Mouse (Mus musculus): ENCODE measurements around the gene Bnip3. TPM values are rescaled to one million over a fixed set of nuclear protein-coding genes. Genes with fewer than 3 reads are reported as not detected.
A peak's percentile ranks its signal among the peaks of the same experiment; 100 is the strongest.

Bnip3 gene
- polyA plus RNA-seq, 1 experiment from 2014 or later = 138 TPM

- no peak overlapping the region for H3K9ac ChIP-seq
- no peak overlapping the region for H3K27ac ChIP-seq
- no peaks in the 10 kb centered on the region for H3K27me3 ChIP-seq
- ATAC-seq (ENCODE audit: insufficient number of reproducible peaks, low FRiP score, low TSS enrichment, low read depth) = no peak
- H3K4me2 ChIP-seq = no peak overlapping the region
- peaks cover 29% of the 10 kb centered on the region for H3K4me1 ChIP-seq
- 63% methylated on average over 7 of the region's 7 CpGs for WGBS
- H3K4me3 ChIP-seq = no peak overlapping the region
- H3K9me3 ChIP-seq = no peaks in the 10 kb centered on the region
- H3K36me3 ChIP-seq = peaks cover 5% of the 10 kb centered on the region
Measured at GRCm38 (mm10) chr7:138903886-138904435, 5.4 kb downstream of the Bnip3 start.

- H3K4me3 ChIP-seq = no peak overlapping the region
- no peak overlapping the region for H3K4me2 ChIP-seq
- H3K9ac ChIP-seq = no peak overlapping the region
- H3K36me3 ChIP-seq = peaks cover 44% of the 10 kb centered on the region
- H3K9me3 ChIP-seq = no peaks in the 10 kb centered on the region
- no peaks in the 10 kb centered on the region for H3K27me3 ChIP-seq
- 85% methylated on average over 4 of the region's 4 CpGs for WGBS
- ATAC-seq (ENCODE audit: insufficient number of reproducible peaks, low FRiP score, low TSS enrichment, low read depth) = no peak
- H3K4me1 ChIP-seq = peaks cover 1% of the 10 kb centered on the region; the same call in 1 of the 2 replicates
- H3K27ac ChIP-seq = no peak overlapping the region
Measured at GRCm38 (mm10) chr7:138898743-138899142, 10.6 kb downstream of the Bnip3 start.

- no peak overlapping the region for H3K4me3 ChIP-seq
- H3K36me3 ChIP-seq = peaks cover 49% of the 10 kb centered on the region
- no peak for ATAC-seq (ENCODE audit: insufficient number of reproducible peaks, low FRiP score, low TSS enrichment, low read depth)
- H3K4me1 ChIP-seq = no peaks in the 10 kb centered on the region
- H3K9ac ChIP-seq = no peak overlapping the region
- 75% methylated on average over 2 of the region's 2 CpGs for WGBS
- no peaks in the 10 kb centered on the region for H3K27me3 ChIP-seq
- H3K27ac ChIP-seq = no peak overlapping the region
- no peak overlapping the region for H3K4me2 ChIP-seq
- H3K9me3 ChIP-seq = no peaks in the 10 kb centered on the region
Measured at GRCm38 (mm10) chr7:138898122-138898521, 11.2 kb downstream of the Bnip3 start.

GRCm38 (mm10) chr7:138885365-138886289 lies 23.7 kb downstream of the Bnip3 start:
- 76% methylated on average over 13 of the region's 13 CpGs for WGBS
- H3K27me3 ChIP-seq = no peaks in the 10 kb centered on the region
- H3K36me3 ChIP-seq = peaks cover 42% of the 10 kb centered on the region
- no peak overlapping the region for H3K4me3 ChIP-seq
- no peak overlapping the region for H3K4me2 ChIP-seq
- no peaks in the 10 kb centered on the region for H3K9me3 ChIP-seq
- H3K27ac ChIP-seq = peak overlapping the region; percentile 17; the same call in 1 of the 2 replicates
- peak; percentile 44; the same call in 1 of the 2 replicates for ATAC-seq (ENCODE audit: insufficient number of reproducible peaks, low FRiP score, low TSS enrichment, low read depth)
- no peak overlapping the region for H3K9ac ChIP-seq
- 0 out of 2 replicates have a peak, but pooled peaks cover 3% of the 10 kb centered on the region for H3K4me1 ChIP-seq

GRCm38 (mm10) chr7:138883724-138884123 lies 25.6 kb downstream of the Bnip3 start:
- Histone ChIP-seq H3K9ac (no peak overlapping the region), H3K36me3 (peaks cover 59% of the 10 kb centered on the region), H3K4me1 (0 out of 2 replicates have a peak, but pooled peaks cover 3% of the 10 kb centered on the region), H3K27ac (no peak overlapping the region), H3K27me3 (no peaks in the 10 kb centered on the region), H3K9me3 (no peaks in the 10 kb centered on the region), H3K4me2 (no peak overlapping the region), H3K4me3 (no peak overlapping the region)
- ATAC-seq (ENCODE audit: insufficient number of reproducible peaks, low FRiP score, low TSS enrichment, low read depth) = no peak
- 90% methylated on average over 3 of the region's 3 CpGs for WGBS

- H3K36me3 ChIP-seq = peaks cover 90% of the 10 kb centered on the region
- WGBS = 62% methylated on average over 3 of the region's 3 CpGs
- no peaks in the 10 kb centered on the region for H3K27me3 ChIP-seq
- no peak overlapping the region for H3K9ac ChIP-seq
- no peak overlapping the region for H3K4me3 ChIP-seq
- no peak overlapping the region for H3K4me2 ChIP-seq
- H3K27ac ChIP-seq = no peak overlapping the region
- ATAC-seq (ENCODE audit: insufficient number of reproducible peaks, low FRiP score, low TSS enrichment, low read depth) = no peak
- no peaks in the 10 kb centered on the region for H3K4me1 ChIP-seq
- H3K9me3 ChIP-seq = no peaks in the 10 kb centered on the region
Measured at GRCm38 (mm10) chr7:138875031-138875430, 34.3 kb downstream of the Bnip3 start.

- no peak for ATAC-seq (ENCODE audit: insufficient number of reproducible peaks, low FRiP score, low TSS enrichment, low read depth)
- no peaks in the 10 kb centered on the region for H3K27me3 ChIP-seq
- H3K4me3 ChIP-seq = no peak overlapping the region
- no peaks in the 10 kb centered on the region for H3K9me3 ChIP-seq
- H3K4me1 ChIP-seq = no peaks in the 10 kb centered on the region
- WGBS = 92% methylated on average over 3 of the region's 3 CpGs
- H3K4me2 ChIP-seq = no peak overlapping the region
- no peak overlapping the region for H3K27ac ChIP-seq
- H3K36me3 ChIP-seq = peaks cover 84% of the 10 kb centered on the region
- H3K9ac ChIP-seq = no peak overlapping the region
Measured at GRCm38 (mm10) chr7:138872956-138873355, 36.4 kb downstream of the Bnip3 start.

GRCm38 (mm10) chr7:138868316-138868715 lies 41.0 kb downstream of the Bnip3 start:
- H3K27me3 ChIP-seq = no peaks in the 10 kb centered on the region
- WGBS = 90% methylated on average over 4 of the region's 4 CpGs
- no peak overlapping the region for H3K4me3 ChIP-seq
- H3K4me1 ChIP-seq = peaks cover 8% of the 10 kb centered on the region
- no peak overlapping the region for H3K4me2 ChIP-seq
- no peaks in the 10 kb centered on the region for H3K9me3 ChIP-seq
- peaks cover 38% of the 10 kb centered on the region for H3K36me3 ChIP-seq
- no peak overlapping the region for H3K9ac ChIP-seq
- H3K27ac ChIP-seq = no peak overlapping the region
- no peak for ATAC-seq (ENCODE audit: insufficient number of reproducible peaks, low FRiP score, low TSS enrichment, low read depth)

GRCm38 (mm10) chr7:138867286-138867685 lies 42.0 kb downstream of the Bnip3 start:
- no peak overlapping the region for H3K4me3 ChIP-seq
- ATAC-seq (ENCODE audit: insufficient number of reproducible peaks, low FRiP score, low TSS enrichment, low read depth) = no peak
- WGBS = 47% methylated on average over 6 of the region's 6 CpGs
- H3K36me3 ChIP-seq = peaks cover 27% of the 10 kb centered on the region
- H3K9ac ChIP-seq = no peak overlapping the region
- H3K4me2 ChIP-seq = no peak overlapping the region
- H3K9me3 ChIP-seq = no peaks in the 10 kb centered on the region
- no peak overlapping the region for H3K27ac ChIP-seq
- H3K27me3 ChIP-seq = no peaks in the 10 kb centered on the region
- peaks cover 14% of the 10 kb centered on the region for H3K4me1 ChIP-seq

GRCm38 (mm10) chr7:138864776-138865175 lies 44.5 kb downstream of the Bnip3 start:
- Histone ChIP-seq H3K9me3 (no peaks in the 10 kb centered on the region), H3K27me3 (no peaks in the 10 kb centered on the region), H3K36me3 (peaks cover 13% of the 10 kb centered on the region), H3K4me2 (no peak overlapping the region), H3K9ac (no peak overlapping the region), H3K27ac (no peak overlapping the region), H3K4me3 (no peak overlapping the region), H3K4me1 (peaks cover 14% of the 10 kb centered on the region)
- 100% methylated on average over 1 of the region's 1 CpGs for WGBS
- ATAC-seq (ENCODE audit: insufficient number of reproducible peaks, low FRiP score, low TSS enrichment, low read depth) = no peak

GRCm38 (mm10) chr7:138863950-138864572 lies 45.3 kb downstream of the Bnip3 start:
- ATAC-seq (ENCODE audit: insufficient number of reproducible peaks, low FRiP score, low TSS enrichment, low read depth) = no peak
- Histone ChIP-seq H3K4me1 (peaks cover 14% of the 10 kb centered on the region), H3K9me3 (no peaks in the 10 kb centered on the region), H3K4me3 (no peak overlapping the region), H3K27ac (0 out of 2 replicates have a peak overlapping the region, but pooled peaks have one; percentile 47), H3K27me3 (no peaks in the 10 kb centered on the region), H3K36me3 (peaks cover 7% of the 10 kb centered on the region), H3K4me2 (no peak overlapping the region), H3K9ac (no peak overlapping the region)
- WGBS = 50% methylated on average over 3 of the region's 3 CpGs

GRCm38 (mm10) chr7:138856670-138857069 lies 52.6 kb downstream of the Bnip3 start:
- Histone ChIP-seq H3K27me3 (no peaks in the 10 kb centered on the region), H3K9ac (no peak overlapping the region), H3K4me2 (no peak overlapping the region), H3K4me3 (no peak overlapping the region), H3K4me1 (0 out of 2 replicates have a peak, but pooled peaks cover 3% of the 10 kb centered on the region), H3K27ac (no peak overlapping the region), H3K9me3 (no peaks in the 10 kb centered on the region), H3K36me3 (peaks cover 28% of the 10 kb centered on the region)
- WGBS = 80% methylated on average over 2 of the region's 2 CpGs
- ATAC-seq (ENCODE audit: insufficient number of reproducible peaks, low FRiP score, low TSS enrichment, low read depth) = no peak

Data from limb, embryonic 15.5 days (tissue).